In genomic region chr9:10528692-10529091, GRCm38 (mm10) we compare ENCODE assay signal across 21 mouse cellular contexts.
DNase-seq lines count a peak whose midpoint lies in the region; ATAC-seq and TF ChIP-seq lines count a peak whose summit lies in the region.
"Had no signal": no experiment of that assay in that cellular context is flagged by ENCODE, and none has a peak within 500 bp of the region (broad histone marks: within the 10 kb centered on the region; RNA-seq: fewer than 3 reads in every experiment).

No protein-coding gene starts in this region.

- H3K27ac ChIP-seq in hindbrain, embryonic 16.5 days (ENCODE audit: low read depth, low read length): no peak overlapping the region
- no peak overlapping the region for H3K27ac ChIP-seq in hindbrain, embryonic 10.5 days
- H3K27ac ChIP-seq in forebrain, embryonic 15.5 days (replicated peaks): no peak overlapping the region
- H3K27ac ChIP-seq: embryonic facial prominence, embryonic 15.5 days; gastrocnemius, adult 2 months; heart, adult 2 months; hindbrain, embryonic 15.5 days had no signal

- 69% methylated on average over 5 of the region's 5 CpGs for WGBS in hindbrain, embryonic 16.5 days
- 88% methylated on average over 5 of the region's 5 CpGs for WGBS in hindbrain, embryonic 10.5 days
- 18% methylated on average over 5 of the region's 5 CpGs for WGBS in forebrain, embryonic 15.5 days

- no peaks in the 10 kb centered on the region for H3K4me1 ChIP-seq in hindbrain, embryonic 16.5 days (ENCODE audit: control insufficient read depth, insufficient read depth, low read depth, low read length)
- no peaks in the 10 kb centered on the region for H3K4me1 ChIP-seq in hindbrain, embryonic 10.5 days (replicated peaks)
- H3K4me1 ChIP-seq in forebrain, embryonic 15.5 days: peaks cover 17% of the 10 kb centered on the region
- H3K4me1 ChIP-seq: embryonic facial prominence, embryonic 15.5 days; hindbrain, embryonic 15.5 days had no signal

- 0 out of 2 replicates have a peak, but pooled peaks have one; percentile 42 for ATAC-seq in hindbrain, embryonic 16.5 days
- ATAC-seq in forebrain, embryonic 15.5 days (replicated peaks): peak; percentile 30; the same call in 1 of the 2 replicates
- no peak for ATAC-seq in granulocyte monocyte progenitor cell, adult 5-6 weeks (replicated peaks; ENCODE audit: poor library complexity, severe bottlenecking)
- ATAC-seq: inflammation-experienced regulatory T-cells, adult 6 months; intestine, postnatal 0 days had no signal

- no peak overlapping the region for H3K9ac ChIP-seq in hindbrain, embryonic 16.5 days (ENCODE audit: low read depth, low read length)
- no peak overlapping the region for H3K9ac ChIP-seq in forebrain, embryonic 15.5 days (replicated peaks)
- H3K9ac ChIP-seq: embryonic facial prominence, embryonic 15.5 days; hindbrain, embryonic 15.5 days had no signal

- H3K4me2 ChIP-seq in hindbrain, embryonic 16.5 days (ENCODE audit: low read length): no peak overlapping the region
- H3K4me2 ChIP-seq in forebrain, embryonic 15.5 days (replicated peaks): no peak overlapping the region
- H3K4me2 ChIP-seq: embryonic facial prominence, embryonic 15.5 days; heart, embryonic 11.5 days; hindbrain, embryonic 15.5 days had no signal

- no peak for TF ChIP-seq CTCF in brain, embryonic 14.5 days (IDR thresholded peaks at IDR 0.05; ENCODE audit: borderline replicate concordance, extremely low read depth, insufficient read depth, insufficient read length)

- no peaks in the 10 kb centered on the region for H3K36me3 ChIP-seq in hindbrain, embryonic 16.5 days (ENCODE audit: control insufficient read depth, insufficient read depth, low read length)
- H3K36me3 ChIP-seq in hindbrain, embryonic 10.5 days: no peaks in the 10 kb centered on the region
- no peaks in the 10 kb centered on the region for H3K36me3 ChIP-seq in forebrain, embryonic 15.5 days
- H3K36me3 ChIP-seq: embryonic facial prominence, embryonic 15.5 days; hindbrain, embryonic 15.5 days had no signal

- no peak for TF ChIP-seq POLR2A in brain, embryonic 14.5 days (IDR thresholded peaks at IDR 0.05; ENCODE audit: borderline replicate concordance, extremely low read depth, insufficient read depth, insufficient read length, poor library complexity, severe bottlenecking)

- H3K9me3 ChIP-seq in hindbrain, embryonic 16.5 days (ENCODE audit: control insufficient read depth, low read length): no peaks in the 10 kb centered on the region
- no peaks in the 10 kb centered on the region for H3K9me3 ChIP-seq in hindbrain, embryonic 10.5 days
- no peaks in the 10 kb centered on the region for H3K9me3 ChIP-seq in forebrain, embryonic 15.5 days
- H3K9me3 ChIP-seq: embryonic facial prominence, embryonic 15.5 days; hindbrain, embryonic 15.5 days had no signal

- no peak overlapping the region for H3K4me3 ChIP-seq in hindbrain, embryonic 16.5 days (ENCODE audit: low read length)
- H3K4me3 ChIP-seq in hindbrain, embryonic 10.5 days: no peak overlapping the region
- no peak overlapping the region for H3K4me3 ChIP-seq in forebrain, embryonic 15.5 days
- H3K4me3 ChIP-seq: embryonic facial prominence, embryonic 15.5 days; erythroblast, embryonic 14.5 days; gastrocnemius, adult 2 months; heart, adult 2 months; hindbrain, embryonic 15.5 days had no signal

- no peak for DNase-seq in hindbrain, embryonic 10.5 days (ENCODE audit: low spot score)
- DNase-seq in brain, embryonic 14.5 days (ENCODE audit: low read depth): peak; percentile 55
- no peak for DNase-seq in T-cell, adult 2 months (ENCODE audit: low spot score)
- DNase-seq: adrenal gland, adult 8-10 months; adrenal gland, postnatal 36 days; cerebellum, adult 11 months; cerebellum, adult 8-10 months; cerebellum, postnatal 14 days; gastrocnemius, adult 2 months; gastrocnemius, postnatal 25 days; heart, adult 2 months had no signal

- H3K27me3 ChIP-seq in hindbrain, embryonic 16.5 days (replicated peaks; ENCODE audit: control insufficient read depth, insufficient read depth, low read length): no peaks in the 10 kb centered on the region
- no peaks in the 10 kb centered on the region for H3K27me3 ChIP-seq in hindbrain, embryonic 10.5 days (ENCODE audit: insufficient read depth, poor library complexity, severe bottlenecking)
- no peaks in the 10 kb centered on the region for H3K27me3 ChIP-seq in forebrain, embryonic 15.5 days
- H3K27me3 ChIP-seq: CH12.LX; embryonic facial prominence, embryonic 15.5 days; hindbrain, embryonic 15.5 days had no signal
